Mouse (Mus musculus): ENCODE data around the gene Nif3l1.

GRCm38 (mm10) chr1:58420961-58421360 is 24.0 kb upstream of the Nif3l1 start:
- TF ChIP-seq CTCF (IDR thresholded peaks at IDR 0.05; ENCODE audit: extremely low read depth, insufficient read depth, low read length) = no peak
- no peak for TF ChIP-seq POLR2A (IDR thresholded peaks at IDR 0.05; ENCODE audit: extremely low read depth, insufficient read depth, low read length)
